Mouse (Mus musculus): ENCODE measurements around the gene Jpt1. TPM values are rescaled to one million over a fixed set of nuclear protein-coding genes. Genes with fewer than 3 reads are reported as not detected.
A peak's percentile ranks its signal among the peaks of the same experiment; 100 is the strongest.
"Not testable (repeated sequence)": the region's sequence is repeated elsewhere in the genome, so short reads cannot be mapped to it uniquely, and the experiment has no call there.

The Jpt1 gene
- polyA plus RNA-seq, 1 experiment from 2014 or later = 371 TPM

DNA sequence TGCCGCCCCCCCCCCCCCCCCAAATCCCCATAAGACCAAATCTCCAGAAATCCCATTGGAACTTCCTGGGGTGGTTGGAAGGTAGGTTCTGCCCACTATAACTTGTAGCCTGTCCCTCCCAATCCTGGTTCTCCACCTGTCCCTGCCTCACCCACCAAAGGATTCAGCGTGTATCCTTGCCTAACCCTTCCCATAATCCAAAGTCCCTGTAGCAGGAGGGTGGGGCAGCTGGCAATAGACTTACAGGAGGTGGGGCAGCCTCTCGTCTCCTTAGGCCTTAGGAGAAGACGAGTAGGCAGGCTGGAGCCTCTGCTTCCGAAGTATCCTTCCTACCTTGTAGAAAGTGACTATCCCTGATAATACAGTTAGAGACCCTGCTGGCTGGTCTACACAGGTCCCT lies 58.0 kb downstream of the Jpt1 start:
- no peaks in the 10 kb centered on the region for H3K27me3 ChIP-seq (ENCODE audit: control insufficient read depth, insufficient read depth, low read length)
- H3K36me3 ChIP-seq (ENCODE audit: control insufficient read depth, insufficient read depth, low read length) = no peaks in the 10 kb centered on the region
- H3K9me3 ChIP-seq (ENCODE audit: control insufficient read depth, low read length) = no peaks in the 10 kb centered on the region
- ATAC-seq (ENCODE audit: low FRiP score, low TSS enrichment) (peak; percentile 51), DNase-seq (ENCODE audit: low spot score) (peak; percentile 52)
- no peak overlapping the region for H3K27ac ChIP-seq (replicated peaks)
- no peak overlapping the region for H3K9ac ChIP-seq (ENCODE audit: low read length)
- WGBS = 70% methylated on average over 4 of the region's 5 CpGs
- H3K4me1 ChIP-seq (replicated peaks; ENCODE audit: control insufficient read depth, insufficient read depth) = no peaks in the 10 kb centered on the region
- TF ChIP-seq CTCF (IDR thresholded peaks at IDR 0.05; ENCODE audit: low read depth) = no peak
- TF ChIP-seq EP300 (optimal IDR thresholded peaks at IDR 0.05) = no peak
- H3K4me2 ChIP-seq (replicated peaks; ENCODE audit: low read depth) = no peak overlapping the region
- no peak overlapping the region for H3K4me3 ChIP-seq (ENCODE audit: low read depth, low read length)

DNA sequence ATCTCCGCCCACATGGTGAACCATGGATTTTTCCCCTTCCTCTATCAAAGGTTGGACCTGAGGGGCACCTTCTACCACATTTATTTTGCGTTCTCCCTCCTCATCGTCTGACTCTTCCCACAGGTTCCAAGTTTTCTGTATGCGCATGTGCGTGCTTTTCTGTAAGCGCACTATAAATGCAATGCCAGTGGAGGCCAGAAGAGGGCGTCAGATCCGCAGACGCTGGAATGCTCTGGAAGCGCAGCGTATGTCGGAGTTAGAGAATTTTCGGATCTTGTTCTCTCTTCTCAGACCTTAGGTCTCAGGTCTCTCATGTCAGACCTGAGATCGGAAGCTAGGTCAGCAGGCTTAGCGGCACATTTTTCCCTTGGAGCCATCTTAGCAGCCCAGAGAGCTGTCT lies 58.6 kb downstream of the Jpt1 start:
- Histone ChIP-seq H3K4me1 (replicated peaks; ENCODE audit: control insufficient read depth, insufficient read depth) (no peaks in the 10 kb centered on the region), H3K27ac (replicated peaks) (no peak overlapping the region), H3K9me3 (ENCODE audit: control insufficient read depth, low read length) (no peaks in the 10 kb centered on the region), H3K36me3 (ENCODE audit: control insufficient read depth, insufficient read depth, low read length) (no peaks in the 10 kb centered on the region), H3K27me3 (ENCODE audit: control insufficient read depth, insufficient read depth, low read length) (no peaks in the 10 kb centered on the region), H3K4me2 (replicated peaks; ENCODE audit: low read depth) (no peak overlapping the region), H3K4me3 (ENCODE audit: low read depth, low read length) (no peak overlapping the region), H3K9ac (ENCODE audit: low read length) (no peak overlapping the region)
- DNase-seq (ENCODE audit: low spot score) (no peak), ATAC-seq (ENCODE audit: low FRiP score, low TSS enrichment) (no peak)
- TF ChIP-seq CTCF (IDR thresholded peaks at IDR 0.05; ENCODE audit: low read depth) = peak; percentile 41
- TF ChIP-seq EP300 (optimal IDR thresholded peaks at IDR 0.05) = no peak
- 88% methylated on average over 15 of the region's 15 CpGs for WGBS

DNA sequence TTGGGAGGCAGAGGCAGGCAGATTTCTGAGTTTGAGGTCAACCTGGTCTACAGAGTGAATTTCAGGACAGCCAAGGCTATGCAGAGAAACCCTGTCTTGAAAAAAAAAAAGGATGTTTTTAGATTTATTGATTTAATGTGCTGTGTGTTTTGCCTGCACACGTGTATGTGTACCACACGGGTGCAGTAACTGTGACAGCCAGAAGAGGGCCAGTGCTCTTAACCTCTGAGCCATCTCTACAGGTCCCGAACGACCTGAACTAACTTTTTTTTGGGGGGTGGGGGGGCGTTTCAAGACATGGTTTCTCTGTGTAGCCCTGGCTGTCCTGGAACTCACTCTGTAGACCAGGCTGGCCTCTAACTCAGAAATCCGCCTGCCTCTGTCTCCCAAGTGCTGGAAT lies 59.4 kb downstream of the Jpt1 start:
- 0 out of 2 replicates have a peak, but pooled peaks have one; percentile 7 for TF ChIP-seq CTCF (IDR thresholded peaks at IDR 0.05; ENCODE audit: low read depth)
- WGBS = 88% methylated on average over 6 of the region's 6 CpGs
- H3K4me2 ChIP-seq (replicated peaks; ENCODE audit: low read depth); H3K4me1 ChIP-seq (replicated peaks; ENCODE audit: control insufficient read depth, insufficient read depth); ATAC-seq (ENCODE audit: low FRiP score, low TSS enrichment); H3K36me3 ChIP-seq (ENCODE audit: control insufficient read depth, insufficient read depth, low read length); H3K27me3 ChIP-seq (ENCODE audit: control insufficient read depth, insufficient read depth, low read length); H3K9me3 ChIP-seq (ENCODE audit: control insufficient read depth, low read length); DNase-seq (ENCODE audit: low spot score); H3K9ac ChIP-seq (ENCODE audit: low read length); H3K4me3 ChIP-seq (ENCODE audit: low read depth, low read length); H3K27ac ChIP-seq (replicated peaks): not testable (repeated sequence)

DNA sequence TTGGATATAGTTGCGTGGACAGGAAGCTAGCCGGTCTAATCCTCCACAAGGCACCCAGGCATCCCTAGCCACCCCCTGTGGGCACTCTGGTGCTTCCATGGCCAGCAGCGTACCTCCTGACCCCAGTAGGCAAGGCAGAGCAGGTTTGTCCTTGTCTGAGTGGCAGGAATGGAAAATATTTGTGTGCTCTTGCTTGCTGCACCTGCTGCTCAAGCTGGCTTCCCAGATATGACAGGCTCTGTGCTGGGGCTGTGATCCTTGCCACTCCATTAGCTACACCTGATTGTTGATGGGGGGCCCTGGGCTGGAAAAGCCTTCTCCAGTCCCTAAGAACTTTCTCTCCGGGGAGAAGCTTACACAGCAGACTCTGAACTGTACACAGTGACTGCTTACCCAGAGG lies 60.9 kb downstream of the Jpt1 start:
- ATAC-seq (ENCODE audit: low FRiP score, low TSS enrichment) = no peak
- H3K27ac ChIP-seq (replicated peaks) = peak overlapping the region; percentile 30; the same call in 1 of the 2 replicates

DNA sequence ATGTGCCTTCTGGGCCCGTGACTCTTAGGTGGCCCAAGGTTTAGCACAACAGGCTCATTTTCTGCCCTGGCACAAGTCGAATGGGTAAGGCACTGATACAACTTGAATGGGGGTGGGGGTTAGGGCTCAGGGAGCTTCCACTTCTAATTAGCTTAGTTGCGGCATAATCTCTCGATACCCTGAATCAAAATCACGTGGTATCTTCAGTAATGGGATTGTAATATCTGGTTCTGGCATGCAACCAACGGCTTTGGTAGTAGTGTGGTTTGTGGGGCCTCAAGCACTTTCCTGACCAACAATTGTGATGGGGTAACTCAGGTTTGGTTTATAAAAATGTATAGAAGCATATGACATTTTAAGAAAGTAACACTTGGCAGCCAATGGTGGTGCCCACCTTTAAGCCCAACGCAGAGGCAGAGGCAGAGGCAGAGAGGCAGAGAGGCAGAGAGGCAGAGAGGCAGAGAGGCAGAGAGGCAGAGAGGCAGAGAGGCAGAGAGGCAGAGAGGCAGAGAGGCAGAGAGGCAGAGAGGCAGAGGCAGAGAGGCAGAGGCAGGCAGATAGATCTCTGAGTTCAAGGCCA lies 61.8 kb downstream of the Jpt1 start:
- Histone ChIP-seq H3K27ac (replicated peaks) (no peak overlapping the region), H3K4me1 (replicated peaks; ENCODE audit: control insufficient read depth, insufficient read depth) (no peaks in the 10 kb centered on the region), H3K27me3 (ENCODE audit: control insufficient read depth, insufficient read depth, low read length) (no peaks in the 10 kb centered on the region), H3K36me3 (ENCODE audit: control insufficient read depth, insufficient read depth, low read length) (no peaks in the 10 kb centered on the region), H3K9ac (ENCODE audit: low read length) (no peak overlapping the region), H3K4me2 (replicated peaks; ENCODE audit: low read depth) (no peak overlapping the region), H3K4me3 (ENCODE audit: low read depth, low read length) (no peak overlapping the region), H3K9me3 (ENCODE audit: control insufficient read depth, low read length) (no peaks in the 10 kb centered on the region)
- WGBS = 87% methylated on average over 7 of the region's 7 CpGs
- no peak for DNase-seq (ENCODE audit: low spot score)
- TF ChIP-seq CTCF (IDR thresholded peaks at IDR 0.05; ENCODE audit: low read depth) = no peak
- no peak for TF ChIP-seq EP300 (optimal IDR thresholded peaks at IDR 0.05)
- no peak for ATAC-seq (ENCODE audit: low FRiP score, low TSS enrichment)

More for the DNA sequence above, 60.9 kb downstream of the Jpt1 start:
- Histone ChIP-seq H3K27me3 (ENCODE audit: control insufficient read depth, insufficient read depth, low read length) (no peaks in the 10 kb centered on the region), H3K4me1 (replicated peaks; ENCODE audit: control insufficient read depth, insufficient read depth) (no peaks in the 10 kb centered on the region), H3K9ac (ENCODE audit: low read length) (no peak overlapping the region), H3K9me3 (ENCODE audit: control insufficient read depth, low read length) (no peaks in the 10 kb centered on the region), H3K4me2 (replicated peaks; ENCODE audit: low read depth) (no peak overlapping the region), H3K36me3 (ENCODE audit: control insufficient read depth, insufficient read depth, low read length) (no peaks in the 10 kb centered on the region), H3K4me3 (ENCODE audit: low read depth, low read length) (no peak overlapping the region)
- no peak for DNase-seq (ENCODE audit: low spot score)
- WGBS = 50% methylated on average over 4 of the region's 4 CpGs
- TF ChIP-seq CTCF (IDR thresholded peaks at IDR 0.05; ENCODE audit: low read depth) (no peak), EP300 (optimal IDR thresholded peaks at IDR 0.05) (no peak)

DNA sequence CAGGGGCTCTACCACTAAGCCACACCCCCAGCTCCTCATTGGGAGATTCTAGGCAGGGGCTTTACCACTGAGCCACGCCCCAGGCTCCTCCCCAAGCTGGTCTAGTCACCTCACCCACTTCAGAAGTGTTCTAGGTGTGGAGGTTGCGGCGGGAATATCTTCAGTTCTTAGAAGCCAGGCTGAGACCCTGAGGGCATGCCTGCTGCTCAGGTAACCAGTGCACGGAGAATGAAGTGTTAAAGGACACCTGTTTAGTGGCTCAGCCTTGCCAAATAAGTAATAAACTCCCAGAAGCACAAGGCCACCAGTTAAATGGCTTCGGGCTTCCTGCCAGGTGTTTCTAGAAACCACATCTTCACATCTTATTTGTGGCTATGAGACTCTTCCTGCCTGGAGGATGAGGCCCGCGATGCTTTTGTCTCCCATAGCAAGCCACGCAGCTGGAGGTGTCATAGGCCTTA lies 62.4 kb downstream of the Jpt1 start:
- no peak for ATAC-seq (ENCODE audit: low FRiP score, low TSS enrichment)
- Histone ChIP-seq H3K36me3 (ENCODE audit: control insufficient read depth, insufficient read depth, low read length) (no peaks in the 10 kb centered on the region), H3K9ac (ENCODE audit: low read length) (no peak overlapping the region), H3K4me2 (replicated peaks; ENCODE audit: low read depth) (no peak overlapping the region), H3K4me1 (replicated peaks; ENCODE audit: control insufficient read depth, insufficient read depth) (no peaks in the 10 kb centered on the region), H3K27ac (replicated peaks) (no peak overlapping the region), H3K27me3 (ENCODE audit: control insufficient read depth, insufficient read depth, low read length) (no peaks in the 10 kb centered on the region), H3K9me3 (ENCODE audit: control insufficient read depth, low read length) (no peaks in the 10 kb centered on the region), H3K4me3 (ENCODE audit: low read depth, low read length) (no peak overlapping the region)
- TF ChIP-seq EP300 (optimal IDR thresholded peaks at IDR 0.05) (no peak), CTCF (IDR thresholded peaks at IDR 0.05; ENCODE audit: low read depth) (no peak)
- DNase-seq (ENCODE audit: low spot score) = no peak
- WGBS = 82% methylated on average over 8 of the region's 8 CpGs

Data from stomach, postnatal 0 days (tissue).